Mouse (Mus musculus) MEL (cell line): ENCODE results near the gene Tmem8b.

ENCODE experiments used
- CHD2 ChIP-seq: IDR thresholded peaks from 2 replicates; pipeline ENCODE4 v1.6.1; 2011; ENCODE audit warnings: low read length, improper control_type of control experiment
- CTCF ChIP-seq, 3 experiments: IDR thresholded peaks in 2 of 3; conservative IDR thresholded peaks in 1 of 3; 2 replicates each; pipeline ENCODE4 v1.5.1; 2011 to 2012; ENCODE audit warnings: low read length in 3 of 3, low read depth in 2 of 3, mild to moderate bottlenecking in 2 of 3, improper control_type of control experiment in 1 of 3, inconsistent platforms in 1 of 3, mixed read lengths in 1 of 3, moderate library complexity in 1 of 3; ENCODE audit not compliant: control insufficient read depth in 1 of 3, insufficient read depth in 1 of 3, poor library complexity in 1 of 3, severe bottlenecking in 1 of 3
- EP300 ChIP-seq, 2 experiments: IDR thresholded peaks; 2 replicates each; pipeline ENCODE4 v1.6.1; 2011; ENCODE audit warnings: improper control_type of control experiment in 2 of 2, low read length in 2 of 2, low read depth in 1 of 2, mild to moderate bottlenecking in 1 of 2
- GATA1 ChIP-seq: IDR thresholded peaks from 2 replicates; pipeline ENCODE4 v1.6.1; 2011; ENCODE audit warnings: low read depth, low read length, improper control_type of control experiment
- JUND ChIP-seq: IDR thresholded peaks from 2 replicates; pipeline ENCODE4 v1.6.1; 2011; ENCODE audit warnings: low read depth, mild to moderate bottlenecking, improper control_type of control experiment, low read length
- MAFK ChIP-seq: IDR thresholded peaks from 2 replicates; pipeline ENCODE4 v1.6.1; 2011; ENCODE audit warnings: low read depth, mild to moderate bottlenecking, low read length, improper control_type of control experiment, borderline replicate concordance
- MAZ ChIP-seq: IDR thresholded peaks from 2 replicates; pipeline ENCODE4 v1.6.1; 2012; ENCODE audit warnings: low read depth, mild to moderate bottlenecking, inconsistent platforms, low read length, improper control_type of control experiment
- MXI1 ChIP-seq: IDR thresholded peaks from 2 replicates; pipeline ENCODE4 v1.6.1; 2011; ENCODE audit warnings: mild to moderate bottlenecking, low read depth, low read length, improper control_type of control experiment
- POLR2A ChIP-seq, 2 experiments: IDR thresholded peaks; 2 replicates each; pipeline ENCODE4 v1.6.1; 2011 to 2012; ENCODE audit warnings: low read length in 2 of 2, mild to moderate bottlenecking in 2 of 2, control low read depth in 1 of 2, improper control_type of control experiment in 1 of 2, low read depth in 1 of 2, moderate library complexity in 1 of 2; ENCODE audit not compliant: control insufficient read depth in 1 of 2, insufficient read depth in 1 of 2, poor library complexity in 1 of 2
- RCOR1 ChIP-seq: IDR thresholded peaks from 2 replicates; pipeline ENCODE4 v1.6.1; 2012; ENCODE audit warnings: low read depth, mild to moderate bottlenecking, inconsistent platforms, low read length, improper control_type of control experiment
- SMC3 ChIP-seq: IDR thresholded peaks from 2 replicates; pipeline ENCODE4 v1.6.1; 2011; ENCODE audit warnings: low read depth, low read length, improper control_type of control experiment
- TAL1 ChIP-seq: IDR thresholded peaks from 2 replicates; pipeline ENCODE4 v1.6.1; 2012; ENCODE audit warnings: mild to moderate bottlenecking, inconsistent platforms, low read length, moderate library complexity, mixed read lengths
- UBTF ChIP-seq: IDR thresholded peaks from 2 replicates; pipeline ENCODE4 v1.6.1; 2012; ENCODE audit warnings: low read depth, mild to moderate bottlenecking, inconsistent platforms, low read length, improper control_type of control experiment, moderate library complexity, borderline replicate concordance; ENCODE audit not compliant: insufficient read depth
- ZNF384 ChIP-seq: IDR thresholded peaks from 2 replicates; pipeline ENCODE4 v1.6.1; 2012; ENCODE audit warnings: low read depth, mild to moderate bottlenecking, inconsistent platforms, low read length, improper control_type of control experiment

GRCm38 (mm10) chr4:43728576-43728954 lies 59.8 kb downstream of the Tmem8b start:
- TF ChIP-seq POLR2A (IDR thresholded peaks at IDR 0.05; ENCODE audit: control insufficient read depth in 1 of 2, insufficient read depth in 1 of 2, low read depth in 1 of 2, low read length in 2 of 2, poor library complexity in 1 of 2) (no peak), CTCF (IDR thresholded peaks at IDR 0.05 in 2 of 3, conservative IDR thresholded peaks at IDR 0.05 in 1 of 3; ENCODE audit: control insufficient read depth in 1 of 3, insufficient read depth in 1 of 3, low read depth in 2 of 3, low read length in 3 of 3, poor library complexity in 1 of 3, severe bottlenecking in 1 of 3) (no peak), MAFK (no peak), EP300 (IDR thresholded peaks at IDR 0.05; ENCODE audit: low read depth in 1 of 2, low read length in 2 of 2) (no peak), JUND (no peak), ZNF384 (no peak), CHD2 (no peak), RCOR1 (no peak), UBTF (no peak), MAZ (no peak), SMC3 (no peak), MXI1 (no peak), GATA1 (no peak), TAL1 (no peak)
